Mouse (Mus musculus): ENCODE data around the gene Wdfy2. TPM values are rescaled to one million over a fixed set of nuclear protein-coding genes. Genes with fewer than 3 reads are reported as not detected.
"Not testable (repeated sequence)": the region's sequence is repeated elsewhere in the genome, so short reads cannot be mapped to it uniquely, and the experiment has no call there.

The Wdfy2 gene
- 28.4 and 28.8 TPM in 2 replicates for total RNA-seq (2021)
- long read RNA-seq, experiment 1, full-length matches to known transcripts: 11 of 19 reads
- long read RNA-seq, experiment 1, partial matches to known transcripts: 2 of 19 reads
- long read RNA-seq, experiment 1, other reads (novel, unspliced or antisense): 6 of 19 reads
- long read RNA-seq, experiment 2, full-length matches to known transcripts: 5 of 13 reads
- long read RNA-seq, experiment 2, partial matches to known transcripts: 5 of 13 reads
- long read RNA-seq, experiment 2, other reads (novel, unspliced or antisense): 3 of 13 reads

DNA sequence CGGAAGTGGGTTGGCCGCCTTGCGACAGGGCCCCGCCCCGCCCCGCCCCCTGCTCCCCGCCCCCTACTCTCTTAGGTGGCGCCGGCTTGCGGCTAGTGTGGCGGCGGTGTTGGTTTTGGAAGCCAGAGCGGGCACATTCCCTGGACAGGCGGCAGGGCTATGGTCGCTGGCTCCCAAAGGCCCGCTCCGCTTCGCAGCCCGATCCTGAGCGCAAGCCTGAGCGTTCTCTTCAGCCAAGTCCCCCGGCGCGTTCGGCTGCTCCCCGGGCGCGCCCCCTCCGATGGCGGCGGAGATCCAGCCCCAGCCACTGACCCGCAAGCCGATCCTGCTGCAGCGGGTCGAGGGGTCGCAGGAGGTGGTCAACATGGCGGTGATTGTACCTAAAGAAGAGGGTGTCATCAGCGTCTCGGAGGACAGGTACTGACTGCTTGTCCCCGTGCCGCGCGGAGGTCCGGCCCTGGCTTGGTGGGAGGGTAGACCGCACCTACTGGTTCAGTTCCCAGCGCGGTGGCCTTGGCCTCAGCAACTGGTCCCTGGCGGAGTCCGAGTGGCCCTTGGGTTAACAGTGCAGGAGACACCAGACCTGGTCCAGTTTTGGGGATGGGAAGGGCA is at the start of gene Wdfy2:
Gene Wdfy2, plus strand, starts transcription at position 38 of the 612 bp plus-strand sequence.
- peak; percentile 79 for DNase-seq

DNA sequence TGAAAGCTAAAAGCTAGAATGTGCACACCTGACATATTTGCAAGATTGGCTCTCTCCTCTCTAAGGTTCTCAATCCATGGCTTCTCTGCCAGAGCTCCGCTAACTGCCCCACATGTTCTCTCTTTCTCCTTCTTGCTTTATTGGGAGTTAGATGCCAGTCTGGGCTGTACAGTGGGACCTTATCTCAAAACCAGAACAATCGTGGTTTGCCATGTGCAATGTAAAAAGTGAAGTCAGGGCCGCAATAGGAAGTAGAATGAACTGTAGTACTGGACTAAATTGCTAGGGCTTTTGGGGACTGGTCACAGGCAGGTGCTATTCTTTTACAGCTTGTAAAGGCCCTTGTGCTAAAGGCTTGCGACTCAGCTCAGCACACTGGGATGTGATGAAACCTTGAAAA is 48.2 kb upstream of the Wdfy2 start:
- no peak for DNase-seq

DNA sequence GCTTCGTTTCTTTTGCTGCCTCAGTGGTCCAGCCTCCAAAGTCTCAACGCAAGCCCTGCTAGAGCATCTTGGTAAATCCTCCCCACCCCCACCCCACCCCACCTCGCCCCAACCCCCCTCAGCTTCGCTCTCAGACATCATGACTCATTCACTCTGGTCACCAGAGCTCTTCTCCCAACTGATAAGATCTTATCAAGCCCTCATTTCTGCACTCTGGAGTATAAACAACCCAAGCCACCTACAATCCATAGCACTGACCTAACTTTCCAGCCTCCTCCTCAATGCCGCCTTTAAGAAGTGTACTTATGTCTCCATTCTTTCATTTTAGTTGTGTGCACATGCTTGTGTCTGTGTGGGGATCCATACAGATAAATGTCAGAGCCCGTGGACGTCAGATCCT is 41.8 kb upstream of the Wdfy2 start:
- no peak for DNase-seq

DNA sequence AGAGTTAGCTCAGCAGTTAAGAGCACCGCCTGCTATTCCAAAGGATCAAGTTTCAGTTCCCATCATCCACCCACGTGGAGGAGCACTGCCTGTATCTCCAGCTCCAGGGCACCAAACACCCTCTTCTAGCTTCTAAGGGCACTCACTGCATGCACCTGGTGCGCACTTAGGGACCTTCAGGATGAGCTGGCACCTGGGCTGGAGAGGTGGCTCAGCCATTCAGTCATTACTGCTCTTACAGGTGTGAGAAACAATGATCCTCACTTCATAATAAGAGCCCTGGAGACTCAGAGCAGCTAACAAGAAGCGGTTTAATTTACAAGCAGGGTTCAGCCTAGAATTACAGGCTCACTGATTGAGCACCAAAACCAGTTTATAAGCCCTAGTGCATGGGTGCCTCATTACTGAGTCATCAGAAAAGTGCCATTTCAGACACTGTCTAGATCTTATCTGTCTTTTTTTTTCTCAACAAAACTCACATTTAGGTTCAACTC is 38.8 kb upstream of the Wdfy2 start:
- DNase-seq: no peak

DNA sequence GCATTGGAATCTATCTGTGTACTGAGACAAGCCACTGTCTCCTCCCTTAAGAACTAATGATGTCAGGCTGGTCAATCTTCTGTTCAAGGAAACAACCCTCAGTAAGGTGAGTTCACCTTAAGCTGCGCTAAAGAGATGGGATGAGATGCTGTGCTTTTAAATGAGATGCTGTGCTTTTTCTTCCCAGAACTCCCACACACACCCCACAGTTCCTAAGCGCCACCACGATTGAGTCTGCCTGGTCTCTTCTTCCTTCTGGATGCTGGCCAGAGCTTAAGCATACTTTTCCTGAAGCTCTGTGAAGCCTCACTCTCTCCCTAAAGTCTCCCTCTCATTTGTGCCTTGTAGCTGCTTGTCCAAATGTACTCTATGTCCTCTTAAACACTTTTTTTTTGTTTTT is 36.7 kb upstream of the Wdfy2 start:
- DNase-seq: no peak

DNA sequence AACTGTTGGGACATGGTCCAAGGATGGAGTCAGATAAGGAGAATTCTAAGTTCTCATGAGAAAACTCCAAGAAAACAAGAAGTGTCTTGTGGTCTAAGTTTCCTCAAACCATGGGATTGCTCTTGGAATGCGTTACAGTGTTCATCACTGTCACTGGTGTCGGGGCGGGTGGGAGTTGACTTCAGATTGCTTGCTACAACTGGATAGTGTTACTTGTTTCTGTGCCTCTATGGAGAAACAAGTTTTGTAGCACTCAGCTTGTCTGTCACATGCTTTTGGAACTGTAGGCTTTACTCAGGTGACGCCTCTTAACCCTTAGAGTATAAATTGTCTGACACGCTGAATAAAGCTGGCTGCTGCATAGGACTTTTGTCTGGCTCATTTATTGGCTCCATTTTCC is 34.3 kb upstream of the Wdfy2 start:
- no peak for DNase-seq

DNA sequence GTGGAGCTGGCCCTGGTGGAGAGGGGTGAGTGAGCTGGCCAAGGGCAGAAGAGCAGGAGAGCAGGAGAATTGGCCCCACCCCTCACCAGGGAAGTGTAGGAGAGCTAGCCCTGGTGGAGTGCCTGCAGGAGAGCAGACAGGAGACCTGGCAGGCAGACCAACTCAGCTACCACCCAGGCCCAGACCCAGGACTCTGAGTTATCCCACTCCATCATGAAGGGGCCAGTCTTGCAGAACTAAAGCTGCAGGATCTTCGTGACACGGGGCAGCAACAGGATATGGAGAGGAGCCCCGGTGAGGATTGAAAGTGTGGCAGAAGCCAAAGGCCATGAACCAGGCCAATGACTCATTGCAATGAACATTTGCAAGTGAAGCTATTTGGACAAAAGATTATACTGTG is 30.6 kb upstream of the Wdfy2 start:
- DNase-seq: peak; percentile 61

DNA sequence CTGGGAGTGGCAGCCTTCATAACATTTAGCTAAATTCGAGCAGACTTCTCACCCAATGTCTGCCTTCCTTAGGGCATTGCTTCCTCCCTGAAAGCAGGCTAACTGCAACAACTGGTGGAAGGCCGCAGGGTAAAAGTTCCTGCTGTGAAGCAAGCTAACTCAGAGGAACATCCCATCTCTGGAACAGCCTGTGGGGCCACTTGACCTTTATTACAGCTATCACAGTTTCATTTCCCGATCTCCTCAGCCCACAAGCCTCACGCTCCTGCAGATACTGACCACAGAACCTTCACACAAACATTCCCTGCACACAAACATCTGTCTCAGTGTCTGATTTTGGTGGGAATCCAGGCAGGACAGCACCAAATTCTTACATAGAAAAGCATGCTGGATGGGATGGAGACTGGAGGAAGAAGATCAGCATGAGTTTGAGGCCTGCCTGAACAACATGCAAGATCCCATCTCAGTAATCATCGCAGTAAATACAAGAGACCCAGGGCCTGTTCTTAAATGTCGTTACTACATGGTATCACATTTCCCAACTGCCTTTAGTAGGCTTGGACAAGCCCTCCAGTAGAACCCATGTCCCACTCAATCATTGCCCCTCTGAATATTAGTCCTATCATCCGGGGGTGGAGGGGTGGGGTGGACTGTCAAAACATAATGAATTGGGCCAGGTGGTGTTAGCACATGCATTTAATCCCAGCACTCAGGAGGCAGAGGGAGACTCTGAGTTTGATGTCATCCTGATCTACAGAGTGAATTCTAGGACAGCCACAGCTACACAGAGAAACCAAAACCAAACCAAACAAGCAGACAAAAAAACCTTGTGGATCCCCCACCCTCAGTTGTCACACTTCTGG is 28.6 kb upstream of the Wdfy2 start:
- peak; percentile 13 for DNase-seq

DNA sequence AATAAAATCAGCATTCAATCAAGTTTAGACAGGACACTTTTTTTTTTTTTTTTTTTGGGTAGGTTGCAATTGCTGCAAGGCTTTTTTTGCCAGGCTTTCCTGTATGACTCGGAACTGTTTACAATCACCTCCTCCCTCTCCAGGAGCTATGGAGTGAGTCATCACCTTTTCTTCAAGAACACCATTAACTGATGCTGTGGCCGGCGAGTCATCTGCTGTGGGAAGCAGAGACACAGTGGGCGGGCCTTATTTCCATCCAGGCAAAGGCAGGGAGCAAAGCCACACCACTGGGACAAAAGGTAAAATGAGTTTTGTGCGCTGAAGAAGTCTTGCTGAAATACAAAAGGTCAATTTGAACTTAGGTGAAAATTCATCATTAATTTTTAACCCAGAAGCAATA is 24.7 kb upstream of the Wdfy2 start:
- DNase-seq: no peak

DNA sequence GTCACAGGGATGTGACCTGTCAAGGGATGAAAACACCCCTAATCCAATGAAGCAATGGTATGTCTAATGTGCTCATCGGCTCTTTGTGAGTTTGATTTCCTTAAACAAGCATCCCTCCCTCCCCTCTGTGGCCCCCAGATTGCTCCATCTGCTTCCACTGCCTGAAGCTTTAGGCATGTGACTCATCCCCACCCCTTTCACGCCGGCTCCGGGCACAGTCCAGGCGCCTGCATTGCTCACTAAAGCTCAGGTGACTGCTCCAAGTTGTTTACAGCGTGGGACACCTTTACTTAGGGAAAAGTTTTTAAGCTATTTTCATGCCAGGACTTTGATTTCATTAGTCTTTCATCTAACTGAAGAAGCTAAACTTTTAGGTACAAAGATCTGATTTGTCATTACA is 22.9 kb upstream of the Wdfy2 start:
- no peak for DNase-seq

DNA sequence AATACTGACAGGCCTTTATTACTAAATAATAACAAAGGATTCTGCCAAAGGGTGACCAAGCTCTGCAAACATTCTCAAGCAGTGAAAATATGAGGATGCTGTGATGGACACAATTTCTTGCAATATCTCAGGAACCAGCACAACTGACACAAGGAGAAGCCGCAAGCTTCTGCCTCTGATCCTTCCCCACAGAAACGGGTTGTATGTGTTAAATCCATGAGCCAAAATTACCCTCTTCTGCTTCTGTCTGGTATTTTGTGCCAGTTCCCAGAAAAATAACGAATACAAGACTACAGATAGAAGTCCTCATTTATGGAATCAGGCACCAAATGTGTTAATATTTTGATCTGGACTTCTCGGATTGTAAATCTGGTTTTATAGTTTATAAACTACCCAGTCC is 20.7 kb upstream of the Wdfy2 start:
- DNase-seq: no peak

DNA sequence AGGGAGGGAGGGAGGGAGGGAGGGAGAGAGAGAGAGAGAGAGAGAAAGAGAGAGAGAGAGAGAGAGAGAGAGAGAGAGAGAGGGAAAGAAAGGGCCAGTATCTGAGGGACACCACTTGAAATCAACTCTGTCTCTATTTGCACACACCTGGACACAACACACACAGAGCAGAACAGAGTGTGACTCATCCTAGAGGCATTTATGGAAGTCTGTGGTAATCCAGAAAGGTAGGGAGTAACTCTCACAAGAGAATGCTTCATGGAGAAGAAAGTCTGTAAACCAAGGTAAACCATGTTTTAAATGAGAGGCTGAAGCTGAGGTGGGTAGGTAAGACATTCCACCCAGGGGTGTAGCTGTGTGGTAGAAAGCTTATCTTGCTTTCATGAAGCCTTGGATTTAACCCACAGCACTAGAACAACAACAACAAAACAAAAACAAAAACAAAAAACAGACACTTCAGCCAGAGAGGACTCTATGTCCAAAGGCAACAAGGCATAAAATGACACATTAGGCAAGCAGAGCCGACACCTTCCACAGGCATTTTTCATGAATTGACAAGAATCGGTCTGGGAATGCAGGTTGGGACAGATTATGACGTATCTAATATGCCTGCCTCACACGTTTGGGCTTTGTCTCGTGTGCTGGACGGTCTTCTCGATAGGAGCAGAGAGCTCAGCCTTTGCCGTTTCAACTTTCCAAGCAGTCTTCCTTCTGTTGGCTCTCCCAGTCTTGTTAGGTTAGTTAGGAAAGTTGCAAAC is 11.7 kb upstream of the Wdfy2 start:
- no peak for DNase-seq

DNA sequence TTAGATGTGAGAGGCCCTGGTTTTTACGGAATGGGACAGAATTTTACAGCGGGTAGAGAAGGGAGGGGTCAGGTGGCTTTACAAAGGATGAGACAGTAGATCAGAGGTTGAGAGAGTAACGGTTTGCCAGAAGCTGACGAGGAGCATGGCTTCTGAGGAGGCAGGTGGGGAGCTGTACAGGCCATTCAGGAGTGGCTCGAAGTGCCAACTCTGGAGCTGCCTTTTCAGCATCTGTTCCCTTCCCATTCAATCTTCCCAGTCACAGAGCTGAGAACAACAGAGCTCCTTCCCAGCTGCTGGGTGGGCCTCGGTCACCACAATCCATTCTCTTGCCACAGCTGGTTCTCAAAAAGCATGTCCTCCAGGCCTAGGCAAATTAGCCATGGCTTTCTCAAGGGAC is 8.2 kb upstream of the Wdfy2 start:
- DNase-seq: no peak

DNA sequence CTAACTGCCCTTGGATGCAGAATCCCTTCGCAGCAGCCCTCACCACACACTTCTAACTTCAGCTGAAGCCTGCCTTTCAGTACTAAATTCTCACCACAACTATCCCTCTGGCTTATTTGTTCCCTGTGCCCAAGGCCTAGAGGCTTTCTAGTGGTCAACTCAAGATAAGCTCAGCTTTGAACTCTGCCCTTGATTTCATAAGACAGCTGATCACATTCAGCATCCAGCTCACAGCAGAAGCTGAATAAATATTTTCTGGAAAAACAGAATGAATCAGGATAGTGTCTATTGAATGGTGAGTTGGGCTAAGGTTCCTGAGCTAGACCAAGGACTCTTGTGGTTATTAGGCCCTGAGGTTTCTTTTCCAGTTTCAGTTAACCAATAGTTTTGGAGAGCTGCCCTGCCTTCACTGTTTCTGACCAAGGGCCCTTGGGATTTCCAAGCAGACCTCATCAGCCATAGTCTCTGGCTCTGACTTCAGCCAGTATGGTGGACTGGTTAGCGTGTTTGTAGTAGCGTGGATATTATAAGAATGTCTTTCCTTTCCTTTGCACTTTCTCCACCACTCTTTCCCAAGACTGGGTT is 5.7 kb upstream of the Wdfy2 start:
- peak; percentile 46 for DNase-seq

DNA sequence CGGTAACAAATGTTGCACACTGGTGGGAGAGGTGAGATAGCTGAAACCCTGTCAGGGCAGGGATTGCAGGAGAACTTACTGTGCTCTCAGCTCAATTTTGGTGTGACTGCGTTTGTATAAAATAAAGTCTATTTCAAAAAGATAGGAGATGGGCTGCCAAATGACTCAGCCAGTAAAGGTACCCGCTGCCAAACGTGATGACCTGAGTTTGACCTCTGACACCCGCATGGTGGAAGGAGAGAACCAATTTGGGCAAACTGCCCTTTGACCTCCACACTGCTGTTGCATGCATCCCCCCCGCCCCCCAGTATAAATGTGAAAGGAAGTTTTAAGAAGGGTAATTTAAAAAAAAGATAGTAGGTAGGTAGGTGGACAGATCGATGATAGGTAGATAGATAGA is 4.4 kb upstream of the Wdfy2 start:
- no peak for DNase-seq

DNA sequence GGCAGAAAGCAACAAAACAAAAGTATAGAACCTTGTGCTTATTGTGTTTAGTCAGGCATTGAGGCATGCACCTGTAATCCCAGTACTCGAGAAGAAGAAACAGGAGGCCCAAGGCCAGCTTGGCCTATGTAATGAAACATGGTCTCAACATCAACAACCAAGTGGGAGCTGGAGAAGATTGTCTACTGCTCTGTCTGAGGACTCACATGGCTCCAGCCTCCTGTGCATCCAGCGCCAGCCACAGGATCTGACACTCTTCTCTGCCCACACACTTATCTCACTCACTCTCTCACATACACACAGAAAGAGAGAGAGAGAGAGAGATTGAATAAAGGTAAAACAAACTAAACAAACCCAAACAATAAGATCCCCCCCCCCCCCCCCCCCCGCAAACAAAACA is 3.9 kb upstream of the Wdfy2 start:
- no peak for DNase-seq

DNA sequence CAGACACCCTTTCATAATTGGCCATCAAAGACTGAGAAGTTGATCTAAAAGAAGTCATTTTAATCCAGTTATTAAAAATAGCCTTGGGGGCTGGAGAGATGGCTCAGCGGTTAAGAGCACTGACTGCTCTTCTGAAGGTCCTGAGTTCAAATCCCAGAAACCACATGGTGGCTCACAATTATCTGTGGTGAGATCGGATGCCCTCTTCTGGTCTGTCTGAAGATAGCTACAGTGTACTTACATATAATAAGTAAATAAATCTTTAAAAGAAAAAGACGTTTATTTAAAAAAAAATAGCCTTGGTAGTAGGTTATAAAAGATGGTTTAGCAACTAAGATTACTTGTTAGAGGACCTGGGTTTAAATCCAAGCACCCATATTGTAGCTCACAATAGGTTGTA is 1.7 kb upstream of the Wdfy2 start:
- DNase-seq: not testable (repeated sequence)

DNA sequence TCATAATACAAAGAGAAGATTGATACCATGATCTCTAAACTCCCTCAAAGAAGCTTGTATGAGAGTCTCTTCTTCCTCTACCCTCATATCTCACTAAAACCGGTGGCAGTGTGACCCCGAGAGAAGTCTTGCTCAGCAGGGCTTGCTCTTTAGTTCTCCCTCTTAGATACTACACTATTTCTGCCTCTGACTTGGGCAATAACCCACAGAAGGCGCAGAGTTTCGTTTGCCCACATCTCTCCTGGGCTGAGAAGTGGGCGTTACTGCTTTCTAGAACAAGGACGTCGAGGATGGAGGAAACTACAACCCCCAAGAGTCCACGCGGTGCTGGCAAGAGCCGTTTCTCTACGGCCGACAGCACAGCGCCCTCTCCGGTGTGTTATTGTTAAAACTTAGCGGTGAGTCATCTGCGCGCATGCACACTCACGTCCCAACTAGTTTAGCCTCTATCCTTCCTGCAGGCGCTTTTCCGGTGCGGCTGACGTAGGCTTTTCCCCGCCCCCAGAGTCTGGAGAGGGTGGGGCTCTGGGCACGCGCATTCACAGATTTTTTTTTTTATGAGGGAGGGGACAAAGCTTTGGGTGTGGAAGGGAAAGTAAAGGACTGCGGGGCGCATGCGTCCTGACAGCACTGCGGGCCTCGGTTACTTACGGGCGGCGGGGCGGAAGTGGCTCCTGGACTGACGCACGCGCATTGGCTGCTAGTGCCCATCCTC is 395 bp upstream of the Wdfy2 start:
- peak; percentile 98 for DNase-seq

DNA sequence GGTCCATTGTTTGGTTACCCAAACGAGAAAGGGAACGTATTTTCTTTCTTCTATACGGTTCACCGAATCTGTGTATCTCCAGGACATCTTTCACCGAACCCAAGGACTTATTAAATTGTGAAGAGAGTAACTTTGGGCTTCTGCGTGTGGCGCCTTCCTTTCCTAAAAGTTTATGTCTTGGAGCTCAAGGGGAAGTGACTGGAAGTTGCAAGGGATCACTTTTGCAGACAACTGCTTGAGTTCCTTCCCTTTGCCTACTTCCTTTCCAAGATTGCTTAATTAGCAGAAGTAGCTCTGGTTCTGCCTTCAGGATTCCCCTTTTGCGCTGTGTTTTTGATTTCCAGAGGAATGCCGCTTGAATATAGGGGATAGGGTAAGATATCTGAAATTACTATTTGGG is 858 bp downstream of the Wdfy2 start:
- DNase-seq: no peak

DNA sequence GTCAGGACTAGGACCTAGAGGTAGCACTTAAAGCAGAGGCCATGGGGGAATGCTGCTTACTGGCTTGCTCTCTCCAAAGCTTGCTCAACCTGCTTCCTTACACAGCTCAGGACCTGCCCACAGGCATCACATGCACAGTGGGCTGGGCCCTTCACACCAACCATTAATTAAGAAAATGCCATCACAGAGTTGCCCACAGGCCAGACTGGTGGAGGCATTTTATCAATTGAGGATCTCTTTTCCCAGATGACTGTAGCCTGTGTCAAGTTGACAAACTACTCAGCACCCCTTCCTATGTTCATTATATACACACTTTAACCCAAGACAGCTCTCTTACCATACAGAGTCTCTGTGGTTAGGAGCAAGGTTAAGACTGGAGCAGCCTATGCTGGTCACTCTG is 4.2 kb downstream of the Wdfy2 start:
- DNase-seq: no peak

DNA sequence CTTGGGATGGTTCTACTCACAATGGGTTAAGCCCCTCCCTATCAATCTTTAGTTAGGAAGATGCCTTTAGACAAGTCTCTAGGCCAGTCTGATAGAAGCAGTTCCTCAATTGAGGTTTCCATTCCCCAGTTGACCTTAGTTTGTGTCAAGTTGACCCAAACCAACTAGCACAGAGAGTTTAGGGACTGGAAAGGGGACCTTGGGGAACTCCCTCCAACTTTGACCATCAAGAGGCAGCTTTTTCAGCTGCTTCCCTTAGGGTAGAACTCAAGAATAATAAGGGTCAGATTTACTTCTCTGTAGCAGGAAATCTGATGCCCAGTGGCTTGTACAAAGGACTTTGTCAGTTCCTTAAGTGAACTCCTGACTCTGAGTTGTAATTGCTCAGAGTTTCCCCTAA is 5.0 kb downstream of the Wdfy2 start:
- no peak for DNase-seq
